Mouse (Mus musculus) intestine, embryonic 15.5 days (tissue): ENCODE results near the gene Klf2. TPM values are rescaled to one million over a fixed set of nuclear protein-coding genes. Genes with fewer than 3 reads are reported as not detected.

Experiments
- ATAC-seq: fragments of 200-750 bp; cut with Nextera tagmentation; 2 replicates; pipeline ENCODE4 v1.8.0; 2017; ENCODE audit warnings: moderate TSS enrichment, moderate library complexity
- H3K27ac ChIP-seq: fragments of 300-500 bp; sonication (generic); 2 replicates; pipeline ENCODE4 v1.5.1; 2015; ENCODE audit warnings: mild to moderate bottlenecking, inconsistent platforms
- H3K27me3 ChIP-seq: fragments of 300-500 bp; sonication (generic); replicated peaks from 2 replicates; pipeline ENCODE4 v1.6.1; 2015; ENCODE audit warnings: inconsistent platforms
- H3K36me3 ChIP-seq: fragments of 300-500 bp; sonication (generic); 2 replicates; pipeline ENCODE4 v1.6.1; 2015; ENCODE audit warnings: inconsistent platforms
- H3K4me1 ChIP-seq: fragments of 300-500 bp; sonication (generic); replicated peaks from 2 replicates; pipeline ENCODE4 v1.6.1; 2015; ENCODE audit warnings: inconsistent platforms
- H3K4me2 ChIP-seq: fragments of 300-500 bp; sonication (generic); replicated peaks from 2 replicates; pipeline ENCODE4 v1.6.1; 2015; ENCODE audit warnings: mild to moderate bottlenecking, inconsistent platforms
- H3K4me3 ChIP-seq: fragments of 300-500 bp; sonication (generic); replicated peaks from 2 replicates; pipeline ENCODE4 v1.5.1; 2015; ENCODE audit warnings: inconsistent platforms
- H3K9ac ChIP-seq: fragments of 300-500 bp; sonication (generic); 2 replicates; pipeline ENCODE4 v1.6.1; 2015; ENCODE audit warnings: inconsistent platforms
- H3K9me3 ChIP-seq: fragments of 300-500 bp; sonication (generic); 2 replicates; pipeline ENCODE4 v1.6.1; 2016; ENCODE audit warnings: inconsistent platforms
- whole genome bisulfite sequencing: fragments of 180-500 bp; shearing (Covaris S2); methylation state at CpG from one replicate; pipeline ENCODE4 v1.1.7; 2015; 5-methylcytosine and 5-hydroxymethylcytosine counted together
- polyA plus RNA-seq: library from polyadenylated mRNA; unstranded; fragments of >200 nt; fragmentation: Nextera tagmentation; extraction: Ambion mirVana; gene quantifications from 2 replicates; pipeline ENCODE4 v1.2.1, GENCODE M21; 2015

Klf2 gene
- polyA plus RNA-seq: 6.6 and 7.2 TPM in 2 replicates

- Histone ChIP-seq H3K4me2 (peak within 1 kb of the TSS; percentile 100), H3K9ac (peak within 1 kb of the TSS; percentile 62), H3K36me3 (no peaks in the 10 kb centered on the region), H3K4me1 (peaks cover 16% of the 10 kb centered on the region), H3K9me3 (no peaks in the 10 kb centered on the region), H3K27ac (peak within 1 kb of the TSS; percentile 64), H3K4me3 (peak within 1 kb of the TSS; percentile 62), H3K27me3 (peaks cover 24% of the 10 kb centered on the region)
- ATAC-seq: peak; percentile 96
- WGBS: under 1% methylated on average over 46 of the region's 46 CpGs
Measured at GRCm38 (mm10) chr8:72318801-72319322, at the start of gene Klf2. TSS of gene Klf2 (plus strand) at chr8:72319033.

- Histone ChIP-seq H3K27me3 (no peaks in the 10 kb centered on the region), H3K36me3 (no peaks in the 10 kb centered on the region), H3K4me2 (no peak overlapping the region), H3K9me3 (no peaks in the 10 kb centered on the region), H3K4me1 (no peaks in the 10 kb centered on the region), H3K4me3 (no peak overlapping the region), H3K9ac (no peak overlapping the region), H3K27ac (no peak overlapping the region)
- ATAC-seq: no peak
- WGBS: 91% methylated on average over 12 of the region's 12 CpGs
Measured at GRCm38 (mm10) chr8:72270606-72271005, 48.2 kb upstream of the Klf2 start.

GRCm38 (mm10) chr8:72271051-72271660 lies 47.7 kb upstream of the Klf2 start:
- Histone ChIP-seq H3K9me3 (no peaks in the 10 kb centered on the region), H3K36me3 (no peaks in the 10 kb centered on the region), H3K4me3 (no peak overlapping the region), H3K27me3 (no peaks in the 10 kb centered on the region), H3K9ac (no peak overlapping the region), H3K27ac (no peak overlapping the region), H3K4me1 (no peaks in the 10 kb centered on the region), H3K4me2 (no peak overlapping the region)
- ATAC-seq: no peak
- 65% methylated on average over 11 of the region's 11 CpGs for whole genome bisulfite sequencing

- H3K27ac ChIP-seq: no peak overlapping the region
- H3K9me3 ChIP-seq: no peaks in the 10 kb centered on the region
- WGBS: 59% methylated on average over 3 of the region's 3 CpGs
- H3K36me3 ChIP-seq: no peaks in the 10 kb centered on the region
- H3K4me3 ChIP-seq: no peak overlapping the region
- H3K27me3 ChIP-seq: no peaks in the 10 kb centered on the region
- no peak overlapping the region for H3K4me2 ChIP-seq
- H3K9ac ChIP-seq: no peak overlapping the region
- ATAC-seq: no peak
- H3K4me1 ChIP-seq: no peaks in the 10 kb centered on the region
Measured at GRCm38 (mm10) chr8:72271691-72272090, 47.1 kb upstream of the Klf2 start.

GRCm38 (mm10) chr8:72272361-72272760 lies 46.5 kb upstream of the Klf2 start:
- WGBS: 12% methylated on average over 3 of the region's 3 CpGs
- Histone ChIP-seq H3K4me3 (no peak overlapping the region), H3K4me2 (no peak overlapping the region), H3K36me3 (no peaks in the 10 kb centered on the region), H3K9me3 (no peaks in the 10 kb centered on the region), H3K9ac (no peak overlapping the region), H3K27ac (no peak overlapping the region), H3K27me3 (no peaks in the 10 kb centered on the region), H3K4me1 (no peaks in the 10 kb centered on the region)
- ATAC-seq: 0 out of 2 replicates have a peak, but pooled peaks have one; percentile 46

- Histone ChIP-seq H3K27ac (no peak overlapping the region), H3K9ac (no peak overlapping the region), H3K4me1 (no peaks in the 10 kb centered on the region), H3K36me3 (no peaks in the 10 kb centered on the region), H3K4me2 (no peak overlapping the region), H3K27me3 (no peaks in the 10 kb centered on the region), H3K4me3 (no peak overlapping the region), H3K9me3 (no peaks in the 10 kb centered on the region)
- 68% methylated on average over 1 of the region's 1 CpGs for WGBS
- no peak for ATAC-seq
Measured at GRCm38 (mm10) chr8:72273111-72273770, 45.6 kb upstream of the Klf2 start.

GRCm38 (mm10) chr8:72273807-72274206 lies 45.0 kb upstream of the Klf2 start:
- H3K9me3 ChIP-seq: no peaks in the 10 kb centered on the region
- no peaks in the 10 kb centered on the region for H3K27me3 ChIP-seq
- H3K4me2 ChIP-seq: no peak overlapping the region
- H3K4me1 ChIP-seq: no peaks in the 10 kb centered on the region
- no peak for ATAC-seq
- 67% methylated on average over 5 of the region's 5 CpGs for WGBS
- H3K9ac ChIP-seq: no peak overlapping the region
- no peaks in the 10 kb centered on the region for H3K36me3 ChIP-seq
- no peak overlapping the region for H3K4me3 ChIP-seq
- no peak overlapping the region for H3K27ac ChIP-seq

- no peak overlapping the region for H3K4me2 ChIP-seq
- H3K9me3 ChIP-seq: no peaks in the 10 kb centered on the region
- no peak overlapping the region for H3K9ac ChIP-seq
- no peak for ATAC-seq
- no peak overlapping the region for H3K4me3 ChIP-seq
- WGBS: 47% methylated on average over 3 of the region's 3 CpGs
- no peaks in the 10 kb centered on the region for H3K36me3 ChIP-seq
- no peaks in the 10 kb centered on the region for H3K27me3 ChIP-seq
- H3K4me1 ChIP-seq: no peaks in the 10 kb centered on the region
- no peak overlapping the region for H3K27ac ChIP-seq
Measured at GRCm38 (mm10) chr8:72277244-72277643, 41.6 kb upstream of the Klf2 start.

- ATAC-seq: no peak
- Histone ChIP-seq H3K9me3 (no peaks in the 10 kb centered on the region), H3K4me2 (no peak overlapping the region), H3K27ac (no peak overlapping the region), H3K4me3 (no peak overlapping the region), H3K9ac (no peak overlapping the region), H3K27me3 (no peaks in the 10 kb centered on the region), H3K36me3 (no peaks in the 10 kb centered on the region), H3K4me1 (no peaks in the 10 kb centered on the region)
- 73% methylated on average over 7 of the region's 7 CpGs for WGBS
Measured at GRCm38 (mm10) chr8:72279151-72279550, 39.7 kb upstream of the Klf2 start.

GRCm38 (mm10) chr8:72281634-72282033 lies 37.2 kb upstream of the Klf2 start:
- Histone ChIP-seq H3K4me3 (no peak overlapping the region), H3K27ac (no peak overlapping the region), H3K9me3 (no peaks in the 10 kb centered on the region), H3K27me3 (no peaks in the 10 kb centered on the region), H3K36me3 (no peaks in the 10 kb centered on the region), H3K4me2 (no peak overlapping the region), H3K4me1 (no peaks in the 10 kb centered on the region), H3K9ac (no peak overlapping the region)
- WGBS: 41% methylated on average over 3 of the region's 3 CpGs
- no peak for ATAC-seq

- no peaks in the 10 kb centered on the region for H3K4me1 ChIP-seq
- H3K9me3 ChIP-seq: no peaks in the 10 kb centered on the region
- H3K36me3 ChIP-seq: no peaks in the 10 kb centered on the region
- no peak overlapping the region for H3K4me2 ChIP-seq
- H3K4me3 ChIP-seq: no peak overlapping the region
- 63% methylated on average over 4 of the region's 4 CpGs for WGBS
- ATAC-seq: no peak
- H3K27ac ChIP-seq: no peak overlapping the region
- H3K9ac ChIP-seq: no peak overlapping the region
- no peaks in the 10 kb centered on the region for H3K27me3 ChIP-seq
Measured at GRCm38 (mm10) chr8:72285285-72285684, 33.5 kb upstream of the Klf2 start.

GRCm38 (mm10) chr8:72289051-72289450 lies 29.8 kb upstream of the Klf2 start:
- H3K4me2 ChIP-seq: no peak overlapping the region
- no peaks in the 10 kb centered on the region for H3K36me3 ChIP-seq
- no peak overlapping the region for H3K27ac ChIP-seq
- no peaks in the 10 kb centered on the region for H3K4me1 ChIP-seq
- H3K4me3 ChIP-seq: no peak overlapping the region
- no peaks in the 10 kb centered on the region for H3K27me3 ChIP-seq
- H3K9ac ChIP-seq: no peak overlapping the region
- H3K9me3 ChIP-seq: no peaks in the 10 kb centered on the region
- ATAC-seq: no peak

GRCm38 (mm10) chr8:72291104-72291503 lies 27.7 kb upstream of the Klf2 start:
- no peak for ATAC-seq
- H3K4me3 ChIP-seq: no peak overlapping the region
- H3K9ac ChIP-seq: no peak overlapping the region
- H3K36me3 ChIP-seq: no peaks in the 10 kb centered on the region
- H3K27me3 ChIP-seq: no peaks in the 10 kb centered on the region
- H3K4me1 ChIP-seq: 0 out of 2 replicates have a peak, but pooled peaks cover 4% of the 10 kb centered on the region
- no peak overlapping the region for H3K4me2 ChIP-seq
- no peak overlapping the region for H3K27ac ChIP-seq
- WGBS: 77% methylated on average over 2 of the region's 2 CpGs
- H3K9me3 ChIP-seq: no peaks in the 10 kb centered on the region
